Mouse (Mus musculus) heart, embryonic 14.5 days (tissue): ENCODE results near the gene Bcl6b. TPM values are rescaled to one million over a fixed set of nuclear protein-coding genes. Genes with fewer than 3 reads are reported as not detected.

ENCODE experiments used
- ATAC-seq: fragments of 200-750 bp; cut with Nextera tagmentation; 2 replicates; pipeline ENCODE4 v1.8.0; 2017; ENCODE audit warnings: low read depth, moderate TSS enrichment; ENCODE audit not compliant: insufficient number of reproducible peaks, insufficient read depth, low FRiP score
- H3K27ac ChIP-seq, 2 experiments: fragments of 200-500 bp in 1 of 2; fragments of 300-500 bp in 1 of 2; sonication (generic) in 1 of 2; replicated peaks in 1 of 2; 2 replicates each; pipeline ENCODE4 v1.5.1; 2012 to 2014; ENCODE audit warnings: low read depth in 2 of 2, low read length in 2 of 2, control low read depth in 1 of 2, mild to moderate bottlenecking in 1 of 2, mixed read lengths in 1 of 2; ENCODE audit not compliant: control insufficient read depth in 1 of 2, insufficient read depth in 1 of 2
- H3K27me3 ChIP-seq: fragments of 300-500 bp; sonication (generic); 2 replicates; pipeline ENCODE4 v1.6.1; 2014; ENCODE audit warnings: mild to moderate bottlenecking, low read length, control low read depth; ENCODE audit not compliant: control insufficient read depth, insufficient read depth
- H3K36me3 ChIP-seq: fragments of 300-500 bp; sonication (generic); 2 replicates; pipeline ENCODE4 v1.6.1; 2014; ENCODE audit warnings: mild to moderate bottlenecking, control low read depth, low read length, mixed read lengths; ENCODE audit not compliant: control insufficient read depth, insufficient read depth
- H3K4me1 ChIP-seq, 2 experiments: fragments of 200-500 bp in 1 of 2; fragments of 300-500 bp in 1 of 2; sonication (generic) in 1 of 2; 2 replicates each; pipeline ENCODE4 v1.6.1; 2012 to 2014; ENCODE audit warnings: low read length in 2 of 2, control low read depth in 1 of 2, mixed read lengths in 1 of 2; ENCODE audit not compliant: control insufficient read depth in 2 of 2, insufficient read depth in 2 of 2
- H3K4me2 ChIP-seq: fragments of 300-500 bp; sonication (generic); 2 replicates; pipeline ENCODE4 v1.6.1; 2014; ENCODE audit warnings: mild to moderate bottlenecking, low read length
- H3K4me3 ChIP-seq, 2 experiments: fragments of 200-500 bp in 1 of 2; fragments of 300-500 bp in 1 of 2; sonication (generic) in 1 of 2; 2 replicates each; pipeline ENCODE4 v1.5.1; 2012 to 2014; ENCODE audit warnings: low read length in 2 of 2, mild to moderate bottlenecking in 2 of 2, control low read depth in 1 of 2, low read depth in 1 of 2, moderate library complexity in 1 of 2; ENCODE audit not compliant: control insufficient read depth in 1 of 2, insufficient read depth in 1 of 2
- H3K9ac ChIP-seq: fragments of 300-500 bp; sonication (generic); 2 replicates; pipeline ENCODE4 v1.6.1; 2014; ENCODE audit warnings: mild to moderate bottlenecking, low read length
- H3K9me3 ChIP-seq: fragments of 300-500 bp; sonication (generic); 2 replicates; pipeline ENCODE4 v1.6.1; 2016; ENCODE audit warnings: low read length, control low read depth; ENCODE audit not compliant: control insufficient read depth
- WGBS: fragments of 180-500 bp; shearing (Covaris S2); extraction: QIAGEN DNeasy Blood & Tissue Kit; methylation state at CpG from one replicate; pipeline ENCODE4 v1.1.7; 2014; 5-methylcytosine and 5-hydroxymethylcytosine counted together
- polyA plus RNA-seq: library from polyadenylated mRNA; unstranded; fragments of >200 nt; fragmentation: Nextera tagmentation; extraction: Ambion mirVana; gene quantifications from 2 replicates; pipeline ENCODE4 v1.2.1, GENCODE M21; 2014

The Bcl6b gene
- polyA plus RNA-seq, 1 experiment from 2014 or later, result 18.7 TPM

GRCm38 (mm10) chr11:70238591-70239440, 9.2 kb upstream of the Bcl6b start:
- H3K36me3 ChIP-seq, result peaks cover 14% of the 10 kb centered on the region
- peak overlapping the region; percentile 63 to 88 for H3K4me3 ChIP-seq
- H3K4me1 ChIP-seq, result peaks cover 8 to 21% of the 10 kb centered on the region in 2 experiments
- H3K9ac ChIP-seq, result peak overlapping the region; percentile 87
- no peak for ATAC-seq
- H3K27ac ChIP-seq, result peak overlapping the region; percentile 82 to 89
- no peaks in the 10 kb centered on the region for H3K27me3 ChIP-seq
- H3K4me2 ChIP-seq, result peak overlapping the region; percentile 86
- no peaks in the 10 kb centered on the region for H3K9me3 ChIP-seq
- 12% methylated on average over 23 of the region's 23 CpGs for WGBS

- no peaks in the 10 kb centered on the region for H3K9me3 ChIP-seq
- peak within 1 kb of the TSS; percentile 63 to 88 for H3K4me3 ChIP-seq
- H3K36me3 ChIP-seq, result peaks cover 14% of the 10 kb centered on the region
- peak within 1 kb of the TSS; percentile 82 to 89 for H3K27ac ChIP-seq
- ATAC-seq, result peak; percentile 91
- H3K4me1 ChIP-seq, result peaks cover 8 to 29% of the 10 kb centered on the region in 2 experiments
- H3K9ac ChIP-seq, result peak within 1 kb of the TSS; percentile 87
- under 1% methylated on average over 68 of the region's 70 CpGs for WGBS
- peak within 1 kb of the TSS; percentile 86 for H3K4me2 ChIP-seq
- H3K27me3 ChIP-seq, result no peaks in the 10 kb centered on the region
Observed at GRCm38 (mm10) chr11:70237457-70238167, 8.0 kb upstream of the Bcl6b start, which contains the start of gene 0610010K14Rik. Gene 0610010K14Rik, minus strand, starts transcription at chr11:70237914.

GRCm38 (mm10) chr11:70236717-70237116, 7.1 kb upstream of the Bcl6b start:
- no peaks in the 10 kb centered on the region for H3K9me3 ChIP-seq
- WGBS, result 7% methylated on average over 7 of the region's 7 CpGs
- peak overlapping the region; percentile 21 to 88 for H3K4me3 ChIP-seq
- peak overlapping the region; percentile 87 for H3K9ac ChIP-seq
- ATAC-seq, result no peak
- peaks cover 14% of the 10 kb centered on the region for H3K36me3 ChIP-seq
- H3K27me3 ChIP-seq, result no peaks in the 10 kb centered on the region
- H3K4me2 ChIP-seq, result peak overlapping the region; percentile 86
- H3K27ac ChIP-seq, result peak overlapping the region; percentile 65 to 89; a peak in 3 of 4 replicates
- peaks cover 10 to 35% of the 10 kb centered on the region in 2 experiments for H3K4me1 ChIP-seq

DNA sequence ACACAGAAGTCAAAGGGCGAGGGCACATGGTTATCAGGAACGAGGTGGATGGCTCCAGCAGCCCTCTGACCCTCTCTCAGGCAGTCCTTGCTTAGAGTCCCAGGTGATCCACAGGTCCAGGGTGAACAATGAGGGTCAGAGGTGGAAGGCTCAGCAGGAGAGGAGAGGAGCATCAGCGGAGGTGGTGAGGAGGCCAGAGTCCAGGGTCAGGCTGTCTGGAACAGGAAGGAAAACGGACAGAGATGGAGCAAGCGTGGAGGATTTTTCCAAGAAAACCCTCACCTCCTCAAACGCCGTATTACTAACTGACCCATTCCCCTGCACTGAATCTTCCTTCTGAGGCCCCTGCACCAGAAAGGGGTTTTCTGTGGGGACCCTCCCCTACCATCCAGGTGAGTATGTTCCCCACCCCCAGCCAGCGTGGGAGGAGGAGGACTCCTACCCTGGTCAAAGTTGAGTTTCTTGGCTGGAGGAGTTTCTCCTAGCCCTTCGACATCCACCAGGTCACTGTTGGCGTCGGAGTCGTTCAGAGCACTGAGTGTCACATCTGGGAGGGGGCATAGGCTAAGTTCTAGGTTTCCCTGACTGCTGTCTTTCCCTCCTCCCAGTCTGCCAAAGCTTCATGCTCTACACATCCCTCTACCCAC, 5.8 kb upstream of the Bcl6b start:
- H3K4me1 ChIP-seq, result peaks cover 8 to 34% of the 10 kb centered on the region in 2 experiments
- no peak for ATAC-seq
- no peak overlapping the region for H3K4me3 ChIP-seq
- WGBS, result 92% methylated on average over 12 of the region's 12 CpGs
- no peak overlapping the region for H3K27ac ChIP-seq
- no peak overlapping the region for H3K9ac ChIP-seq
- no peak overlapping the region for H3K4me2 ChIP-seq
- no peaks in the 10 kb centered on the region for H3K9me3 ChIP-seq
- H3K36me3 ChIP-seq, result peaks cover 14% of the 10 kb centered on the region
- no peaks in the 10 kb centered on the region for H3K27me3 ChIP-seq

DNA sequence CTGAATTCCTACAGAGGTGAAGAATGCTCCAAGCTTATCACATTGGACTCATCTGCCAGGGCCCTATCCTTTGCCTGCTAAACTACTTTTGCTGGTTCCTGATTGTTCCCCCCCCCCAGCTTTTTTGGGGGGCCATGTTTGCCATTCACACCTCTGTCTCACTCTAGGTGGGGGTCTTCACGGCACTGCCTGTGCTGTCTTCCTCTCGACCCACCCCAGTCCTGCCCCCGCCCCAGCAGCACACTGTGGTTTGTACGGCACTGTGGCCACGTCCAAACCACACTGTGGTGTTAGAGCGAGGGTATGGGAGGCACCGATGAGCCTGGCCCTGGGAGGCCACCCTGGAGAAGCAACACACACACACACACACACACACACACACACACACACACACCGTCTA, 4.9 kb upstream of the Bcl6b start:
- Histone ChIP-seq H3K4me1 (peaks cover 8 to 38% of the 10 kb centered on the region in 2 experiments), H3K27ac (no peak overlapping the region), H3K36me3 (peaks cover 14% of the 10 kb centered on the region), H3K9me3 (no peaks in the 10 kb centered on the region), H3K27me3 (peaks cover 8% of the 10 kb centered on the region), H3K4me2 (no peak overlapping the region), H3K4me3 (no peak overlapping the region), H3K9ac (no peak overlapping the region)
- WGBS, result 84% methylated on average over 8 of the region's 8 CpGs
- no peak for ATAC-seq

- peaks cover 10 to 43% of the 10 kb centered on the region in 2 experiments for H3K4me1 ChIP-seq
- peak overlapping the region; percentile 8; the same call in 1 of the 2 replicates for H3K9ac ChIP-seq
- no peak overlapping the region for H3K4me2 ChIP-seq
Observed at GRCm38 (mm10) chr11:70234037-70234436, 4.4 kb upstream of the Bcl6b start.

GRCm38 (mm10) chr11:70233016-70233415, 3.4 kb upstream of the Bcl6b start:
- Histone ChIP-seq H3K27me3 (peaks cover 23% of the 10 kb centered on the region), H3K4me3 (peak overlapping the region; percentile 46 to 59; a peak in 3 of 4 replicates), H3K36me3 (peaks cover 14% of the 10 kb centered on the region), H3K9ac (peak overlapping the region; percentile 75), H3K9me3 (no peaks in the 10 kb centered on the region), H3K4me1 (peaks cover 11 to 40% of the 10 kb centered on the region in 2 experiments), H3K4me2 (peak overlapping the region; percentile 72), H3K27ac (no peak overlapping the region)
- WGBS, result 35% methylated on average over 8 of the region's 8 CpGs
- no peak for ATAC-seq

More at GRCm38 (mm10) chr11:70234037-70234436, 4.4 kb upstream of the Bcl6b start:
- Histone ChIP-seq H3K36me3 (peaks cover 14% of the 10 kb centered on the region), H3K27me3 (peaks cover 12% of the 10 kb centered on the region), H3K27ac (no peak overlapping the region), H3K4me3 (no peak overlapping the region), H3K9me3 (no peaks in the 10 kb centered on the region)
- 57% methylated on average over 5 of the region's 5 CpGs for WGBS
- ATAC-seq, result no peak
